Mouse (Mus musculus) CH12.LX (cell line): ENCODE results near the gene Cldn7. TPM values are rescaled to one million over a fixed set of nuclear protein-coding genes. Genes with fewer than 3 reads are reported as not detected.

Experiments used
- DNase-seq: peaks from one replicate; pipeline ENCODE4 v3.0.0-alpha.2; 2013; ENCODE audit errors: extremely low read depth
- H3K27ac ChIP-seq: 2 replicates; pipeline ENCODE4 v1.5.1; 2012; ENCODE audit warnings: low read depth, mild to moderate bottlenecking, control low read depth, moderate library complexity; ENCODE audit not compliant: insufficient read depth
- H3K27me3 ChIP-seq: replicated peaks from 2 replicates; pipeline ENCODE3; 2012; ENCODE audit warnings: inconsistent platforms
- H3K36me3 ChIP-seq, 2 experiments: replicated peaks in 1 of 2; 2 replicates each; pipeline versions ENCODE3 to v1.6.1; 2012; ENCODE audit warnings: inconsistent platforms in 1 of 2, low read length in 1 of 2, mild to moderate bottlenecking in 1 of 2, mixed read lengths in 1 of 2, moderate library complexity in 1 of 2; ENCODE audit not compliant: control insufficient read depth in 1 of 2, insufficient read depth in 1 of 2
- H3K4me1 ChIP-seq, 2 experiments: 2 replicates each; pipeline ENCODE4 v1.6.1; 2012; ENCODE audit warnings: inconsistent platforms in 1 of 2, moderate library complexity in 1 of 2; ENCODE audit not compliant: insufficient read depth in 2 of 2, control insufficient read depth in 1 of 2
- H3K4me2 ChIP-seq: 2 replicates; pipeline ENCODE4 v1.6.1; 2012; ENCODE audit warnings: low read depth, mild to moderate bottlenecking, control low read depth; ENCODE audit not compliant: poor library complexity, insufficient read depth, severe bottlenecking
- H3K4me3 ChIP-seq, 3 experiments: fragments of 150-350 bp in 1 of 3; sonication (generic) in 1 of 3; replicated peaks in 1 of 3; 2 replicates each; pipeline versions ENCODE3 to v1.5.1; 2011 to 2012; ENCODE audit warnings: low read depth in 2 of 3, low read length in 2 of 3, mild to moderate bottlenecking in 2 of 3, moderate library complexity in 2 of 3, control low read depth in 1 of 3, improper control_type of control experiment in 1 of 3, inconsistent platforms in 1 of 3, mixed read lengths in 1 of 3; ENCODE audit not compliant: poor library complexity in 1 of 3
- H3K79me2 ChIP-seq: replicated peaks from 2 replicates; pipeline ENCODE4 v1.6.1; 2012; ENCODE audit warnings: mild to moderate bottlenecking, moderate library complexity; ENCODE audit not compliant: control insufficient read depth, poor library complexity, insufficient read depth, severe bottlenecking; ENCODE audit errors: extremely low read depth
- H3K9ac ChIP-seq: 2 replicates; pipeline ENCODE4 v1.6.1; 2012; ENCODE audit warnings: low read depth, mild to moderate bottlenecking, control low read depth, moderate library complexity; ENCODE audit not compliant: insufficient read depth
- H3K9me3 ChIP-seq: replicated peaks from 2 replicates; pipeline ENCODE3; 2012; ENCODE audit warnings: low read length, inconsistent platforms, mixed read lengths
- CHD1 ChIP-seq: IDR thresholded peaks from 2 replicates; pipeline ENCODE4 v1.6.1; 2012; ENCODE audit warnings: low read depth, low read length, improper control_type of control experiment, inconsistent platforms
- MEF2A ChIP-seq: IDR thresholded peaks from 2 replicates; pipeline ENCODE4 v1.6.1; 2014; ENCODE audit warnings: low read depth, mild to moderate bottlenecking, inconsistent platforms, low read length, improper control_type of control experiment, borderline replicate concordance
- PAX5 ChIP-seq: IDR thresholded peaks from 2 replicates; pipeline ENCODE4 v1.6.1; 2012; ENCODE audit warnings: low read length, inconsistent platforms, mixed read lengths
- RAD21 ChIP-seq: IDR thresholded peaks from 2 replicates; pipeline ENCODE4 v1.6.1; 2011; ENCODE audit warnings: low read depth, mild to moderate bottlenecking, low read length, improper control_type of control experiment, moderate library complexity
- ZNF384 ChIP-seq: IDR thresholded peaks from 2 replicates; pipeline ENCODE4 v1.6.1; 2012; ENCODE audit warnings: low read depth, low read length, improper control_type of control experiment, inconsistent platforms
- dilution Hi-C: fragments of 300-500 bp; cut with MboI; formaldehyde crosslinking; loops from 2 replicates; pipeline ENCODE4 v1.14.3; 2020; ENCODE audit warnings: low sequenced_read_pairs; ENCODE audit not compliant: extremely low pct_unique_long_range_greater_than_20kb, extremely low pct_ligation_motif_present
- in situ Hi-C: fragments of 300-500 bp; cut with MboI; formaldehyde crosslinking; loops from 3 replicates; pipeline ENCODE4 v1.14.3; 2019; ENCODE audit warnings: low sequenced_read_pairs, low pct_ligation_motif_present, low pct_unique_long_range_greater_than_20kb, mixed read lengths
- polyA plus RNA-seq: library from polyadenylated mRNA; unstranded; fragments of >175 nt; gene quantifications from 2 replicates; pipeline ENCODE4 v1.2.1, GENCODE M21; 2012; ENCODE audit warnings: low read depth; ENCODE audit not compliant: insufficient read length
- total RNA-seq, 2 experiments: library from RNA; depleted of rRNA; stranded (reverse); fragments of 300-350 nt in 1 of 2; fragments of >200 nt in 1 of 2; gene quantifications; 2 replicates each; pipeline ENCODE4 v1.2.3; 2012 to 2014

The Cldn7 gene
- total and polyA plus RNA-seq, 3 experiments, result not detected

DNA sequence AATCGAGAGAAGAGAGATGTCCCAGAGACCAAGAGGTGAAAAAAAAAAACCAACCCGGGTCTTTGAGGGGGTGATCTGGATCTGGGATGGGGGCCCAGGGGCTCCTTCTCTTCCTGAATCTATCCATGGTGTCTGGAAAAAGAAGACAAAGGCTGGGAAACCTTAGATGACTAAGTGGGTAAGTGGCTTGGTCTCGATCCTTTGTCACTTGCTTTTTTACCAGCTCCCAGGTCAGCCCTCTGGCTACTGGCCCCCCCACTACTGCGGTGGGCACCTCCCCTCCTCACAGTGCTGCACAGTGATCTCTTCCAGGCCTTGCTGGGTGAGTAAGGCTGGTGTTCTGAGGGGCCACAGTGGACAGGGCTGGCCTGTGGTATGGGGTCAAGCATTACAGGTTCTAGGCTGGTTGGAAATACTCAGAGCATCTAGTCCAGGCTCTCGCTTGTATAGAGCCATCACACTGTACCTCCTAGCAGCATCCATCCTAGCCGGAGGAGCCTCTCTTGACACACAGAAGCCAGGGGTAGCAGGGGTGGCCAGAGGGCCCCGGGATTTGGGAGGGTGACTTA, 52.7 kb downstream of the Cldn7 start:
- H3K4me2 ChIP-seq, result no peak overlapping the region
- H3K9me3 ChIP-seq, result no peaks in the 10 kb centered on the region
- no peak for DNase-seq
- no peak overlapping the region for H3K9ac ChIP-seq
- in situ Hi-C loops, result loop anchor here (25.0 kb wide), 1 partner anchor 930 kb away; the partner anchor contains the start of genes Per1 and Vamp2
- H3K4me1 ChIP-seq, result peaks cover 22 to 43% of the 10 kb centered on the region in 2 experiments
- dilution Hi-C loops, result no loop called here
- H3K36me3 ChIP-seq, result peaks cover 18 to 22% of the 10 kb centered on the region in 2 experiments
- H3K27me3 ChIP-seq, result peaks cover 3% of the 10 kb centered on the region
- H3K4me3 ChIP-seq, result no peak overlapping the region
- no peak for TF ChIP-seq MEF2A
- no peak for TF ChIP-seq PAX5
- no peak for TF ChIP-seq CHD1
- TF ChIP-seq RAD21, result no peak
- no peak for TF ChIP-seq ZNF384
- H3K79me2 ChIP-seq, result no peaks in the 10 kb centered on the region
- no peak overlapping the region for H3K27ac ChIP-seq

Other genes with a start within 250 kb of the Cldn7 start
Only the 20 nearest of the 34 such genes appear.
- 203 and 206 TPM in 2 replicates for gene Tmem256, start 126.3 kb upstream of the Cldn7 start, total RNA-seq (2012; rRNA removed)
- 262 and 327 TPM in 2 replicates for gene Tmem256, start 126.3 kb upstream of the Cldn7 start, total RNA-seq (2014; rRNA removed)
- gene Tmem256, start 126.3 kb upstream of the Cldn7 start, polyA plus RNA-seq, result 185 and 218 TPM in 2 replicates
- 2.4 and 2.9 TPM in 2 replicates for gene Plscr3, start 118.4 kb upstream of the Cldn7 start, total RNA-seq (2012; rRNA removed)
- 2.0 and 2.5 TPM in 2 replicates for gene Plscr3, start 118.4 kb upstream of the Cldn7 start, total RNA-seq (2014; rRNA removed)
- 12.5 and 15.3 TPM in 2 replicates for gene Plscr3, start 118.4 kb upstream of the Cldn7 start, polyA plus RNA-seq
- gene Tnk1, start 106.0 kb upstream of the Cldn7 start, total RNA-seq (2012; rRNA removed), result 0.13 TPM in 1 of 2 replicates, not detected in the other
- not detected in 2 replicates for gene Tnk1, start 106.0 kb upstream of the Cldn7 start, total RNA-seq (2014; rRNA removed)
- 0.22 and 0.30 TPM in 2 replicates for gene Tnk1, start 106.0 kb upstream of the Cldn7 start, polyA plus RNA-seq
- not detected in 2 replicates for gene Tmem95, start 86.8 kb upstream of the Cldn7 start, total RNA-seq (2012; rRNA removed)
- not detected in 2 replicates for gene Tmem95, start 86.8 kb upstream of the Cldn7 start, total RNA-seq (2014; rRNA removed)
- gene Tmem95, start 86.8 kb upstream of the Cldn7 start, polyA plus RNA-seq, result not detected in 2 replicates
- gene Kctd11, start 83.4 kb upstream of the Cldn7 start, total RNA-seq (2012; rRNA removed), result 3.3 and 3.9 TPM in 2 replicates
- gene Kctd11, start 83.4 kb upstream of the Cldn7 start, total RNA-seq (2014; rRNA removed), result 1.3 and 1.8 TPM in 2 replicates
- gene Kctd11, start 83.4 kb upstream of the Cldn7 start, polyA plus RNA-seq, result 1.5 and 2.1 TPM in 2 replicates
- 38.9 and 39.6 TPM in 2 replicates for gene Acap1, start 69.2 kb upstream of the Cldn7 start, total RNA-seq (2012; rRNA removed)
- 58.2 and 66.2 TPM in 2 replicates for gene Acap1, start 69.2 kb upstream of the Cldn7 start, total RNA-seq (2014; rRNA removed)
- 66.7 and 70.9 TPM in 2 replicates for gene Acap1, start 69.2 kb upstream of the Cldn7 start, polyA plus RNA-seq
- 0.34 and 0.59 TPM in 2 replicates for gene 2810408A11Rik, start 63.8 kb upstream of the Cldn7 start, total RNA-seq (2012; rRNA removed)
- 0.35 and 0.86 TPM in 2 replicates for gene 2810408A11Rik, start 63.8 kb upstream of the Cldn7 start, total RNA-seq (2014; rRNA removed)
- 0.33 and 0.41 TPM in 2 replicates for gene 2810408A11Rik, start 63.8 kb upstream of the Cldn7 start, polyA plus RNA-seq
- gene Neurl4, start 63.7 kb upstream of the Cldn7 start, total RNA-seq (2012; rRNA removed), result 51.0 and 56.1 TPM in 2 replicates
- 21.4 and 22.9 TPM in 2 replicates for gene Neurl4, start 63.7 kb upstream of the Cldn7 start, total RNA-seq (2014; rRNA removed)
- gene Neurl4, start 63.7 kb upstream of the Cldn7 start, polyA plus RNA-seq, result 40.1 and 46.2 TPM in 2 replicates
- 29.4 and 35.9 TPM in 2 replicates for gene Gps2, start 50.9 kb upstream of the Cldn7 start, total RNA-seq (2012; rRNA removed)
- 25.0 and 27.4 TPM in 2 replicates for gene Gps2, start 50.9 kb upstream of the Cldn7 start, total RNA-seq (2014; rRNA removed)
- gene Gps2, start 50.9 kb upstream of the Cldn7 start, polyA plus RNA-seq, result 69.2 and 73.6 TPM in 2 replicates
- 1,419 and 1,651 TPM in 2 replicates for gene Eif5a, start 42.8 kb upstream of the Cldn7 start, total RNA-seq (2012; rRNA removed)
- gene Eif5a, start 42.8 kb upstream of the Cldn7 start, total RNA-seq (2014; rRNA removed), result 2,535 and 2,729 TPM in 2 replicates
- 3,314 and 3,421 TPM in 2 replicates for gene Eif5a, start 42.8 kb upstream of the Cldn7 start, polyA plus RNA-seq
- gene Ybx2, start 29.0 kb upstream of the Cldn7 start, total RNA-seq (2012; rRNA removed), result 0.25 TPM in 1 of 2 replicates, not detected in the other
- not detected in 2 replicates for gene Ybx2, start 29.0 kb upstream of the Cldn7 start, total RNA-seq (2014; rRNA removed)
- 0.39 TPM in 1 of 2 replicates, not detected in the other for gene Ybx2, start 29.0 kb upstream of the Cldn7 start, polyA plus RNA-seq
- 2.2 and 2.6 TPM in 2 replicates for gene Slc2a4, start 16.6 kb upstream of the Cldn7 start, total RNA-seq (2012; rRNA removed)
- 3.1 and 3.8 TPM in 2 replicates for gene Slc2a4, start 16.6 kb upstream of the Cldn7 start, total RNA-seq (2014; rRNA removed)
- gene Slc2a4, start 16.6 kb upstream of the Cldn7 start, polyA plus RNA-seq, result 2.3 and 2.4 TPM in 2 replicates
- gene Ctdnep1, start 16.4 kb downstream of the Cldn7 start, total RNA-seq (2012; rRNA removed), result 61.8 and 66.7 TPM in 2 replicates
- gene Ctdnep1, start 16.4 kb downstream of the Cldn7 start, total RNA-seq (2014; rRNA removed), result 37.7 and 42.9 TPM in 2 replicates
- 143 and 171 TPM in 2 replicates for gene Ctdnep1, start 16.4 kb downstream of the Cldn7 start, polyA plus RNA-seq
- gene Elp5, start 17.7 kb downstream of the Cldn7 start, total RNA-seq (2012; rRNA removed), result 95.9 and 115 TPM in 2 replicates
- 111 and 119 TPM in 2 replicates for gene Elp5, start 17.7 kb downstream of the Cldn7 start, total RNA-seq (2014; rRNA removed)
- 177 and 182 TPM in 2 replicates for gene Elp5, start 17.7 kb downstream of the Cldn7 start, polyA plus RNA-seq
- 182 and 189 TPM in 2 replicates for gene Gabarap, start 26.4 kb downstream of the Cldn7 start, total RNA-seq (2012; rRNA removed)
- 187 and 213 TPM in 2 replicates for gene Gabarap, start 26.4 kb downstream of the Cldn7 start, total RNA-seq (2014; rRNA removed)
- 352 and 386 TPM in 2 replicates for gene Gabarap, start 26.4 kb downstream of the Cldn7 start, polyA plus RNA-seq
- 67.2 and 81.8 TPM in 2 replicates for gene Phf23, start 31.0 kb downstream of the Cldn7 start, total RNA-seq (2012; rRNA removed)
- 65.2 and 69.0 TPM in 2 replicates for gene Phf23, start 31.0 kb downstream of the Cldn7 start, total RNA-seq (2014; rRNA removed)
- 93.2 and 99.8 TPM in 2 replicates for gene Phf23, start 31.0 kb downstream of the Cldn7 start, polyA plus RNA-seq
- gene Dvl2, start 35.8 kb downstream of the Cldn7 start, total RNA-seq (2012; rRNA removed), result 27.3 and 30.6 TPM in 2 replicates
- 15.1 and 15.7 TPM in 2 replicates for gene Dvl2, start 35.8 kb downstream of the Cldn7 start, total RNA-seq (2014; rRNA removed)
- gene Dvl2, start 35.8 kb downstream of the Cldn7 start, polyA plus RNA-seq, result 25.3 and 27.1 TPM in 2 replicates
- 137 and 148 TPM in 2 replicates for gene Acadvl, start 50.6 kb downstream of the Cldn7 start, total RNA-seq (2012; rRNA removed)
- 81.8 and 86.6 TPM in 2 replicates for gene Acadvl, start 50.6 kb downstream of the Cldn7 start, total RNA-seq (2014; rRNA removed)
- 76.9 and 86.4 TPM in 2 replicates for gene Acadvl, start 50.6 kb downstream of the Cldn7 start, polyA plus RNA-seq
- gene Dlg4, start 52.2 kb downstream of the Cldn7 start, total RNA-seq (2012; rRNA removed), result 9.8 and 15.3 TPM in 2 replicates
- 6.1 and 7.3 TPM in 2 replicates for gene Dlg4, start 52.2 kb downstream of the Cldn7 start, total RNA-seq (2014; rRNA removed)
- gene Dlg4, start 52.2 kb downstream of the Cldn7 start, polyA plus RNA-seq, result 6.8 and 9.3 TPM in 2 replicates
- gene Asgr1, start 89.3 kb downstream of the Cldn7 start, total RNA-seq (2012; rRNA removed), result not detected in 2 replicates
- gene Asgr1, start 89.3 kb downstream of the Cldn7 start, total RNA-seq (2014; rRNA removed), result not detected in 2 replicates
- gene Asgr1, start 89.3 kb downstream of the Cldn7 start, polyA plus RNA-seq, result not detected in 2 replicates